In genomic region chr16:33244136-33244691, GRCm38 (mm10) we compare ENCODE assay signal across 9 mouse cellular contexts. TPM values are rescaled to one million over a fixed set of nuclear protein-coding genes. Genes with fewer than 3 reads are reported as not detected.
DNase-seq lines count a peak whose midpoint lies in the region; ATAC-seq and TF ChIP-seq lines count a peak whose summit lies in the region.
"Had no signal": no experiment of that assay in that cellular context is flagged by ENCODE, and none has a peak within 500 bp of the region (broad histone marks: within the 10 kb centered on the region; RNA-seq: fewer than 3 reads in every experiment).

No protein-coding gene starts in this region.

- H3K9ac ChIP-seq in kidney, embryonic 16.5 days (replicated peaks; ENCODE audit: low read length) = no peak overlapping the region
- H3K9ac ChIP-seq in CH12.LX (ENCODE audit: insufficient read depth, low read depth) = no peak overlapping the region
- no peak overlapping the region for H3K9ac ChIP-seq in forebrain, embryonic 13.5 days

- dilution Hi-C loops in CH12.LX (cut with MboI; ENCODE audit: extremely low pct_ligation_motif_present, extremely low pct_unique_long_range_greater_than_20kb, low sequenced_read_pairs) = no loop called here

- TF ChIP-seq EP300 in CH12.LX (IDR thresholded peaks at IDR 0.05; ENCODE audit: low read length) = no peak

- H3K27ac ChIP-seq in kidney, embryonic 16.5 days (ENCODE audit: low read length) = no peak overlapping the region
- H3K27ac ChIP-seq in CH12.LX (ENCODE audit: insufficient read depth, low read depth) = 0 out of 2 replicates have a peak overlapping the region, but pooled peaks have one; percentile 0
- no peak overlapping the region for H3K27ac ChIP-seq in forebrain, embryonic 13.5 days
- H3K27ac ChIP-seq in cerebellum, adult 2 months (ENCODE audit: insufficient read depth, low read length) = no peak overlapping the region

- in situ Hi-C loops in CH12.LX (cut with MboI; ENCODE audit: low pct_ligation_motif_present, low pct_unique_long_range_greater_than_20kb, low sequenced_read_pairs) = no loop called here

- no peak for TF ChIP-seq POLR2A in CH12.LX (IDR thresholded peaks at IDR 0.05; ENCODE audit: low read depth, low read length)
- no peak for TF ChIP-seq POLR2A in cerebellum, adult 2 months (IDR thresholded peaks at IDR 0.05; ENCODE audit: borderline replicate concordance, insufficient read depth, low read length)

- H3K4me3 ChIP-seq in kidney, embryonic 16.5 days (ENCODE audit: low read length) = no peak overlapping the region
- no peak overlapping the region for H3K4me3 ChIP-seq in CH12.LX (replicated peaks in 1 of 3; ENCODE audit: low read depth in 2 of 3, low read length in 2 of 3, poor library complexity in 1 of 3)
- H3K4me3 ChIP-seq in forebrain, embryonic 13.5 days = no peak overlapping the region
- no peak overlapping the region for H3K4me3 ChIP-seq in cerebellum, adult 2 months (replicated peaks; ENCODE audit: insufficient read depth, low read depth, low read length)

- peak; percentile 39; the same call in 1 of the 2 replicates for ATAC-seq in kidney, embryonic 16.5 days (ENCODE audit: low FRiP score, low TSS enrichment)
- peak; percentile 71; the same call in 1 of the 2 replicates for ATAC-seq in megakaryocyte-erythroid progenitor cell, adult 5-6 weeks (replicated peaks; ENCODE audit: low FRiP score, low TSS enrichment, poor library complexity, severe bottlenecking)
- ATAC-seq in forebrain, embryonic 13.5 days = no peak

- 88% methylated on average over 6 of the region's 6 CpGs for WGBS in kidney, embryonic 16.5 days
- WGBS in forebrain, embryonic 13.5 days = 92% methylated on average over 6 of the region's 6 CpGs
- 86% methylated on average over 6 of the region's 6 CpGs for WGBS in cerebellum, adult 2 months

- H3K27me3 ChIP-seq in kidney, embryonic 16.5 days (ENCODE audit: insufficient read depth, low read length) = no peaks in the 10 kb centered on the region
- H3K27me3 ChIP-seq in CH12.LX (replicated peaks) = no peaks in the 10 kb centered on the region
- no peaks in the 10 kb centered on the region for H3K27me3 ChIP-seq in forebrain, embryonic 13.5 days
- H3K27me3 ChIP-seq in cerebellum, adult 2 months (ENCODE audit: control insufficient read depth, insufficient read depth, low read length) = no peaks in the 10 kb centered on the region

- TF ChIP-seq CTCF in CH12.LX (conservative IDR thresholded peaks at IDR 0.05 in 1 of 2, IDR thresholded peaks at IDR 0.05 in 1 of 2; ENCODE audit: low read depth in 2 of 2, low read length in 2 of 2) = peak; percentile 51 to 62
- no peak for TF ChIP-seq CTCF in cerebellum, adult 2 months (IDR thresholded peaks at IDR 0.05; ENCODE audit: borderline replicate concordance, insufficient read depth, low read depth, low read length)

- H3K4me1 ChIP-seq in kidney, embryonic 16.5 days (ENCODE audit: insufficient read depth, low read length) = no peaks in the 10 kb centered on the region
- peaks cover 22 to 56% of the 10 kb centered on the region in 2 experiments for H3K4me1 ChIP-seq in CH12.LX (ENCODE audit: control insufficient read depth in 1 of 2, insufficient read depth in 2 of 2)
- no peaks in the 10 kb centered on the region for H3K4me1 ChIP-seq in forebrain, embryonic 13.5 days
- no peaks in the 10 kb centered on the region for H3K4me1 ChIP-seq in cerebellum, adult 2 months (ENCODE audit: control insufficient read depth, insufficient read depth, low read length)

- no peaks in the 10 kb centered on the region for H3K9me3 ChIP-seq in kidney, embryonic 16.5 days (ENCODE audit: low read length)
- H3K9me3 ChIP-seq in CH12.LX (replicated peaks; ENCODE audit: low read length) = peaks cover 3% of the 10 kb centered on the region
- no peaks in the 10 kb centered on the region for H3K9me3 ChIP-seq in forebrain, embryonic 13.5 days (replicated peaks)

- H3K79me2 ChIP-seq in CH12.LX (replicated peaks; ENCODE audit: control insufficient read depth, extremely low read depth, insufficient read depth, poor library complexity, severe bottlenecking) = peaks cover 6% of the 10 kb centered on the region

- no peak overlapping the region for H3K4me2 ChIP-seq in kidney, embryonic 16.5 days (replicated peaks; ENCODE audit: low read depth, low read length)
- H3K4me2 ChIP-seq in CH12.LX (ENCODE audit: insufficient read depth, low read depth, poor library complexity, severe bottlenecking) = no peak overlapping the region
- no peak overlapping the region for H3K4me2 ChIP-seq in forebrain, embryonic 13.5 days

- H3K36me3 ChIP-seq in kidney, embryonic 16.5 days (ENCODE audit: insufficient read depth, low read length) = peaks cover 40% of the 10 kb centered on the region
- peaks cover 48 to 76% of the 10 kb centered on the region in 2 experiments for H3K36me3 ChIP-seq in CH12.LX (replicated peaks in 1 of 2; ENCODE audit: control insufficient read depth in 1 of 2, insufficient read depth in 1 of 2, low read length in 1 of 2)
- peaks cover 48% of the 10 kb centered on the region for H3K36me3 ChIP-seq in forebrain, embryonic 13.5 days (ENCODE audit: poor library complexity, severe bottlenecking)

- peak; percentile 16 for TF ChIP-seq RAD21 in CH12.LX (IDR thresholded peaks at IDR 0.05; ENCODE audit: low read depth, low read length)

- DNase-seq in kidney, postnatal 10 days = no peak
- DNase-seq in CH12.LX (ENCODE audit: extremely low read depth) = peak; percentile 47
- DNase-seq in adipocyte (ENCODE audit: low spot score) = peak; percentile 27
- DNase-seq in cerebellum, adult 2 months = no peak
- no peak for DNase-seq in right cerebral cortex, postnatal 10 days (ENCODE audit: low spot score in 2 of 2)
- DNase-seq: right cerebral cortex, adult 18-20 months had no signal

TF ChIP-seq in CH12.LX, 34 proteins besides CTCF, POLR2A, EP300 and RAD21:
- TF ChIP-seq SIN3A (IDR thresholded peaks at IDR 0.05; ENCODE audit: low read length) (no peak), UBTF (IDR thresholded peaks at IDR 0.05; ENCODE audit: low read depth, low read length) (no peak), NRF1 (IDR thresholded peaks at IDR 0.05; ENCODE audit: low read depth, low read length) (no peak), RCOR1 (conservative IDR thresholded peaks at IDR 0.05; ENCODE audit: low read depth, low read length) (no peak), MAX (IDR thresholded peaks at IDR 0.05; ENCODE audit: low read length) (no peak), PAX5 (IDR thresholded peaks at IDR 0.05; ENCODE audit: low read length) (no peak), MYC (IDR thresholded peaks at IDR 0.05; ENCODE audit: low read depth, low read length) (no peak), SMC3 (IDR thresholded peaks at IDR 0.05; ENCODE audit: low read depth, low read length) (peak; percentile 8; the same call in 1 of the 2 replicates), ELF1 (IDR thresholded peaks at IDR 0.05; ENCODE audit: low read depth, low read length) (peak; percentile 37), USF1 (IDR thresholded peaks at IDR 0.05; ENCODE audit: low read depth, low read length) (no peak), IRF4 (IDR thresholded peaks at IDR 0.05; ENCODE audit: low read depth, low read length) (0 out of 2 replicates have a peak, but pooled peaks have one; percentile 11), ZNF384 (IDR thresholded peaks at IDR 0.05; ENCODE audit: low read depth, low read length) (no peak), TCF12 (IDR thresholded peaks at IDR 0.05; ENCODE audit: low read depth, low read length) (no peak), USF2 (conservative IDR thresholded peaks at IDR 0.05; ENCODE audit: low read depth, low read length) (no peak), NELFE (IDR thresholded peaks at IDR 0.05; ENCODE audit: low read depth, low read length) (no peak), MAFK (IDR thresholded peaks at IDR 0.05; ENCODE audit: insufficient replicate concordance, low read length) (no peak), ZKSCAN1 (IDR thresholded peaks at IDR 0.05; ENCODE audit: borderline replicate concordance, low read depth, low read length) (no peak), MAZ (IDR thresholded peaks at IDR 0.05; ENCODE audit: low read depth, low read length) (no peak)

RNA-seq across cellular contexts. Expression of gene Snx4, which starts 7.0 kb away (rescaled TPM):
- polyA plus RNA-seq in kidney, embryonic 16.5 days (2015; fragmentation: Nextera tagmentation; extraction: Ambion mirVana) = 86.4 and 90.6 TPM in 2 replicates
- total RNA-seq in CH12.LX (2012; rRNA removed) (77.9 and 88.3 TPM in 2 replicates), CH12.LX (2014; rRNA removed) (168 and 183 TPM in 2 replicates)
- polyA plus RNA-seq in CH12.LX (2012; ENCODE audit: insufficient read length, low read depth) = 103 and 105 TPM in 2 replicates
- 24.0 and 36.4 TPM in 2 replicates for total RNA-seq in megakaryocyte-erythroid progenitor cell, adult 5-6 weeks (2014; fragmentation: Nextera tagmentation)
- total RNA-seq in megakaryocyte-erythroid progenitor cell, adult 5-6 weeks (2017) = 47.9 and 56.7 TPM in 2 replicates
- 67.7 and 73.8 TPM in 2 replicates for polyA plus RNA-seq in forebrain, embryonic 13.5 days (2015; fragmentation: Nextera tagmentation; extraction: Ambion mirVana)
- 21.9 and 24.8 TPM in 2 replicates for polyA plus RNA-seq in cerebellum, adult 2 months (2012; rRNA removed)

RNA-seq across cellular contexts. Expression of gene Osbpl11, which starts 59.3 kb away (rescaled TPM):
- polyA plus RNA-seq in kidney, embryonic 16.5 days (2015; fragmentation: Nextera tagmentation; extraction: Ambion mirVana) = 15.3 and 15.8 TPM in 2 replicates
- total RNA-seq in CH12.LX (2012; rRNA removed) (12.9 and 13.8 TPM in 2 replicates), CH12.LX (2014; rRNA removed) (10.5 and 10.8 TPM in 2 replicates)
- 11.4 and 12.1 TPM in 2 replicates for polyA plus RNA-seq in CH12.LX (2012; ENCODE audit: insufficient read length, low read depth)
- 7.4 and 10.7 TPM in 2 replicates for total RNA-seq in megakaryocyte-erythroid progenitor cell, adult 5-6 weeks (2014; fragmentation: Nextera tagmentation)
- total RNA-seq in megakaryocyte-erythroid progenitor cell, adult 5-6 weeks (2017) = 10.9 and 12.5 TPM in 2 replicates
- polyA plus RNA-seq in forebrain, embryonic 13.5 days (2015; fragmentation: Nextera tagmentation; extraction: Ambion mirVana) = 14.7 and 16.2 TPM in 2 replicates
- polyA plus RNA-seq in cerebellum, adult 2 months (2012; rRNA removed) = 12.5 and 12.8 TPM in 2 replicates

Comparison
In these comparisons a context has a peak if more than half of its experiments do, and no peak if none do; other contexts are left out.
1. DNase-seq: peak in CH12.LX (single experiment) and adipocyte (single experiment); none in kidney, postnatal 10 days (single experiment), cerebellum, adult 2 months (0 of 2) and right cerebral cortex, postnatal 10 days (0 of 2).